Mouse (Mus musculus) hindbrain, embryonic 15.5 days (tissue): Measurements from ENCODE around the gene Pfn1. TPM values are rescaled to one million over a fixed set of nuclear protein-coding genes. Genes with fewer than 3 reads are reported as not detected.

ENCODE experiments used
- ATAC-seq: fragments of 200-750 bp; cut with Nextera tagmentation; 2 replicates; pipeline ENCODE4 v1.8.0; 2017; ENCODE audit warnings: low read depth, moderate number of reproducible peaks, moderate TSS enrichment; ENCODE audit not compliant: low FRiP score
- H3K27ac ChIP-seq: fragments of 300-500 bp; sonication (generic); replicated peaks from 2 replicates; pipeline ENCODE4 v1.5.1; 2015; ENCODE audit warnings: mild to moderate bottlenecking, inconsistent platforms
- H3K27me3 ChIP-seq: fragments of 300-500 bp; sonication (generic); 2 replicates; pipeline ENCODE4 v1.6.1; 2015; ENCODE audit warnings: control low read depth, inconsistent platforms
- H3K36me3 ChIP-seq: fragments of 300-500 bp; sonication (generic); 2 replicates; pipeline ENCODE4 v1.6.1; 2015; ENCODE audit warnings: control low read depth, inconsistent platforms
- H3K4me1 ChIP-seq: fragments of 300-500 bp; sonication (generic); replicated peaks from 2 replicates; pipeline ENCODE4 v1.6.1; 2015; ENCODE audit warnings: control low read depth, inconsistent platforms
- H3K4me2 ChIP-seq: fragments of 300-500 bp; sonication (generic); 2 replicates; pipeline ENCODE4 v1.6.1; 2015; ENCODE audit warnings: moderate library complexity, mild to moderate bottlenecking, inconsistent platforms
- H3K4me3 ChIP-seq: fragments of 300-500 bp; sonication (generic); 2 replicates; pipeline ENCODE4 v1.5.1; 2015; ENCODE audit warnings: mild to moderate bottlenecking, inconsistent platforms
- H3K9ac ChIP-seq: fragments of 300-500 bp; sonication (generic); 2 replicates; pipeline ENCODE4 v1.6.1; 2015; ENCODE audit warnings: inconsistent platforms
- H3K9me3 ChIP-seq: fragments of 300-500 bp; sonication (generic); 2 replicates; pipeline ENCODE4 v1.6.1; 2016; ENCODE audit warnings: control low read depth, inconsistent platforms
- WGBS: fragments of 180-500 bp; shearing (Covaris S2); methylation state at CpG from one replicate; pipeline ENCODE4 v1.1.7; 2015; 5-methylcytosine and 5-hydroxymethylcytosine counted together
- polyA plus RNA-seq: library from polyadenylated mRNA; unstranded; fragments of >200 nt; fragmentation: Nextera tagmentation; extraction: Ambion mirVana; gene quantifications from 2 replicates; pipeline ENCODE4 v1.2.1, GENCODE M21; 2015

Gene Pfn1
- 722 and 792 TPM in 2 replicates for polyA plus RNA-seq

DNA sequence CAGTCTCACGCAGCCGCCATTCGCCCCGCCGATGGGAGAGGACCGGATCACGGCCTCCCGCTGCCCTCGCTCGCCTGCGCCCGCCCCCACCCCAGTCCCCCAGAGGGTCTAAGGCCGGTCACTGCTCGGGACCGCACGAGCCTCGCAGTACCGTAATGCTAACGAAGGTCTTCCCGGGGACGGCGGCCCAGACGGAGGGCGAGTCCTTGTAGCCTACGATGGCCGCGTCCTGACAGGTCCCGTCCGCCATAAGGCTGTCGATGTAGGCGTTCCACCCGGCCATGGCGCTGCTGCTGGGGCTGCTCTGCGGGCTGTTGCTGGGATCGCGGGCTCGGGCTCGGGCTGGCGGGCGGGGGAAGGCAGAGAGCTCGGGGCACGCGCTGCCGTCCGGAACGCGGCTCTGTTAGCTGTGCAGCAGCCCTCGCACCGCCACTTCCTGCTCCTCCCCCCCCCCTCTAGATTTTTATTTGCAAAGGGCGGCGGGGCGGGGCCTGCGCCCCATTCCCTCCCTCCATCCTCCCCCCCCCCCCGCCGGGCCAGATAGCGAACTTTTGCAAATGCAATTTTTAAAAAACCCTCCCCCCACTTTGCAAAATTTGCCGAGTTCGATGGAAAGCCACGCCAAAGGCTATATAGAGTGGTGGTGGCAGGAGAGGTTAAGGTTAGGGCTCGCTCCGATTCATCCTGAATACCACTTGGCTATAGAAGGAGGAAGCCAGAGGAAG is at the start of gene Pfn1:
Gene Pfn1, minus strand, starts transcription at position 447 of the 725 bp plus-strand sequence.
- H3K9me3 ChIP-seq, result no peaks in the 10 kb centered on the region
- peak; percentile 42 for ATAC-seq
- peaks cover 48% of the 10 kb centered on the region for H3K4me1 ChIP-seq
- peak within 1 kb of the TSS; percentile 77 for H3K4me2 ChIP-seq
- H3K36me3 ChIP-seq, result peaks cover 29% of the 10 kb centered on the region
- peak within 1 kb of the TSS; percentile 98 for H3K4me3 ChIP-seq
- peak within 1 kb of the TSS; percentile 98 for H3K9ac ChIP-seq
- peak within 1 kb of the TSS; percentile 98 for H3K27ac ChIP-seq
- WGBS, result under 1% methylated on average over 53 of the region's 61 CpGs
- H3K27me3 ChIP-seq, result no peaks in the 10 kb centered on the region

DNA sequence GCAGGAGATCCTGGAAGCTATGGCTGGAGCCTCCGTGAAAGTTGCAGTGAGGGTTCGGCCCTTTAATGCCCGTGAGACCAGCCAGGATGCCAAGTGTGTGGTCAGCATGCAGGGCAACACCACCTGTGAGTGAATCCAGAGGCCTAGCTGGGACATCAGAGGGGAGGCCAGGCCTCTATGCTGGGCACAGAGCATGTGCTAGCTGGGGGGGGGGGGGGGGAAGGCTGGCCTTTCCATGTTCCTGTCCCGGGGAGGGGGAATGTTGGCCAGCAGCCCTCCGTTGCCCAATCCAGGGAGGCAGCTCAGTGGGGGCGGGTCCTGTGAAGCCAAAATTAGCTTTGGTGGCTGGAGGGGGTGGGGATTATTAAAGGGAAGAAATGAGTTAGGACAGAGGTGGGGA is 48.3 kb upstream of the Pfn1 start:
- H3K9ac ChIP-seq, result no peak overlapping the region
- ATAC-seq, result no peak
- peak overlapping the region; percentile 83; the same call in 1 of the 2 replicates for H3K4me2 ChIP-seq

DNA sequence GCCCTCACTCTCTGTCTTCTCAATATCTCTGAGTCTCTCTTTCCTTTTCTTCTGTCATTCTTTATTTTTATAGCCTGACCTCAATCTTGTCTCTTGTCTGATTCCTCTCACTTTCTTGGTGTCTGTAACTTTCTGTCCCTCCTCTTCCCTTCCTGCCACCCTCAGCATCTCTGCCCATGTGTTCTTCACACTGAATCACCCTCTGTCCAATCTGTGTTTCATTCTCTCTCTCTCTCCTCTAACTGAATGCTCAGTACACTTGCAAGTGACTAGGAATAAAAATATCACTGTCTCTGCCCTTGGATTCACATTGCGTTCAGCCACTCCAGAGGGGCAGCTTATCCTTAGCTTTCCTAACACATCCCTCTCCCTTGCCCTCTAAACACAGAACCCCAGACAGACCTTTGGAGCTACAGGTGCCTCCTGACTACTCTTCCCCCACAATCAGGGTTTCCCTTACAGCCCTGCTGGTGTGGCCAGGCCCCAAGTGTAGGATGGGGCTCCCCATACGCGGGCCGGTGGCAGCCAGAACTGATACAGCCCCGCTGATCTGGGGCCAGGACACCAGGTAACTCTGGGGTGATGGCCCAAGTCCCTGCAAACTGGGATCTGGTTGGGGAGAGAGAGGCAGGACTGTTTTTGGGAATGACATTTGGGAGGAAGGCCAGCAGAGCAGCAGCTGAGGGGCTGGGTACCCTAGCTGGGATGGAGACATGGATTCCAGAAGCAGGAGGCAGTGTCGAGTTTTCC is 47.7 kb upstream of the Pfn1 start:
- Histone ChIP-seq H3K4me3 (peak overlapping the region; percentile 81; the same call in 1 of the 2 replicates), H3K9me3 (no peaks in the 10 kb centered on the region), H3K27me3 (no peaks in the 10 kb centered on the region), H3K9ac (0 out of 2 replicates have a peak overlapping the region, but pooled peaks have one; percentile 23), H3K27ac (no peak overlapping the region), H3K4me2 (peak overlapping the region; percentile 83), H3K4me1 (peaks cover 24% of the 10 kb centered on the region), H3K36me3 (peaks cover 28% of the 10 kb centered on the region)
- no peak for ATAC-seq
- WGBS, result 75% methylated on average over 6 of the region's 6 CpGs

More for the DNA sequence above, 48.3 kb upstream of the Pfn1 start:
- Histone ChIP-seq H3K27ac (no peak overlapping the region), H3K9me3 (no peaks in the 10 kb centered on the region), H3K27me3 (no peaks in the 10 kb centered on the region), H3K36me3 (peaks cover 35% of the 10 kb centered on the region), H3K4me3 (no peak overlapping the region), H3K4me1 (peaks cover 24% of the 10 kb centered on the region)
- 79% methylated on average over 6 of the region's 6 CpGs for WGBS

DNA sequence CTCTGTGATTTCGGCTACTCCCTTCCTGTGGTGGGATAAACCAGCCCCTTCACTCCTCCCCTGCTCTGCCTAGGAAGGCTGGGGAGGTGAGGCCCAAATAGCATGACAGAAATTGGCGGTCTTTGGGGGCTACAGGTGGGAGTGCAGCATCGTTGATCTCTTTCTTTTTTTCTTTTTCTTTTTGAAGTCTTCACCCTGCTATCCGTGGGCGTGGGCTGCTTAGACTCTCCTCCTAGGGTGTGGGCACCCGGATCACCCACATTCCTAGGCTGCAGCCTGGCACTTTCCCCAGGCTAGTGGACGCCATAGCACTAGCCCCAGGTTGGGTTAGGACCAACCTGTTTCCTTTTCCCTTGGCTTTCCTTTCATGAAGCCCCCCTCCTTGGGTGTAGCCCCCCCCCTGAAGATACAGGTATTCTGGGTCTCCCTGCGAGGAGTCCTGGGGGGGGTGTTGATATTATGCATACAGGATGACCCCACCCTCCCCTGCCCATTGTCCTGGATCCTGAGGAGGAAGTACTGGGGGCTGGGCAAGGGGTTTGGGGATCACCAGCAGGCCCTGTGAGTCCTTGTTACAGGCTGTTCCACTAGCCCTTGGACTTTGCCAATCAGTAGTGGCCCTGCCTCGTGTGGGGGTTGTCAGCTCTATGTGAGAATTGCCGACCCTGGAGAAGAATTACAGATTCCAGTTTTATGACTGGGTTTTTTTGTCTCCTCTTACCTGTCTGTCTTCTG is 46.9 kb upstream of the Pfn1 start:
- no peaks in the 10 kb centered on the region for H3K9me3 ChIP-seq
- H3K9ac ChIP-seq, result peak overlapping the region; percentile 89
- peaks cover 24% of the 10 kb centered on the region for H3K4me1 ChIP-seq
- H3K4me3 ChIP-seq, result peak overlapping the region; percentile 81
- H3K36me3 ChIP-seq, result peaks cover 21% of the 10 kb centered on the region
- no peak for ATAC-seq
- 13% methylated on average over 10 of the region's 10 CpGs for WGBS
- peak overlapping the region; percentile 83 for H3K4me2 ChIP-seq
- H3K27ac ChIP-seq, result no peak overlapping the region
- no peaks in the 10 kb centered on the region for H3K27me3 ChIP-seq

DNA sequence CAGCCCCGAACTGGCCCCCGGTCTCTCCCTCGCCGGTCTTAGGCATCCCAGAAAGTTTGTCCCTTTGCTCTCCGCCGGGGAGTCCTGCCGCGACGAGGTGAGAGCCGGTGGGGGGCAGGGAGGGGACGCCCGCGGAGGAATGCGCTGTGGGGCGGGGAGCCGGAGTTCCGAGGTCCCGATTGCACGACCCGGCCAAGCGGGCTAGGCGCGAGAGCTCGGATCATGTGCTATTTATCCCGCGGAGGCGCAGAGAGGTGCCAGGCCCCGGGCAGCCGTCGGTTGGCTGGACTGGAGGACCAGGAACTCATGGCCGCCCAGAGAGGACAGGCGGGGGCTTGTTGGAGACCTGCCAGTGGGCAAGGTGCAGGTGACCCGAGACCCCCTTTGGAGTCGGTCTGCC is 46.2 kb upstream of the Pfn1 start:
- ATAC-seq, result peak; percentile 35
- WGBS, result under 1% methylated on average over 34 of the region's 34 CpGs
- peak overlapping the region; percentile 89 for H3K9ac ChIP-seq

DNA sequence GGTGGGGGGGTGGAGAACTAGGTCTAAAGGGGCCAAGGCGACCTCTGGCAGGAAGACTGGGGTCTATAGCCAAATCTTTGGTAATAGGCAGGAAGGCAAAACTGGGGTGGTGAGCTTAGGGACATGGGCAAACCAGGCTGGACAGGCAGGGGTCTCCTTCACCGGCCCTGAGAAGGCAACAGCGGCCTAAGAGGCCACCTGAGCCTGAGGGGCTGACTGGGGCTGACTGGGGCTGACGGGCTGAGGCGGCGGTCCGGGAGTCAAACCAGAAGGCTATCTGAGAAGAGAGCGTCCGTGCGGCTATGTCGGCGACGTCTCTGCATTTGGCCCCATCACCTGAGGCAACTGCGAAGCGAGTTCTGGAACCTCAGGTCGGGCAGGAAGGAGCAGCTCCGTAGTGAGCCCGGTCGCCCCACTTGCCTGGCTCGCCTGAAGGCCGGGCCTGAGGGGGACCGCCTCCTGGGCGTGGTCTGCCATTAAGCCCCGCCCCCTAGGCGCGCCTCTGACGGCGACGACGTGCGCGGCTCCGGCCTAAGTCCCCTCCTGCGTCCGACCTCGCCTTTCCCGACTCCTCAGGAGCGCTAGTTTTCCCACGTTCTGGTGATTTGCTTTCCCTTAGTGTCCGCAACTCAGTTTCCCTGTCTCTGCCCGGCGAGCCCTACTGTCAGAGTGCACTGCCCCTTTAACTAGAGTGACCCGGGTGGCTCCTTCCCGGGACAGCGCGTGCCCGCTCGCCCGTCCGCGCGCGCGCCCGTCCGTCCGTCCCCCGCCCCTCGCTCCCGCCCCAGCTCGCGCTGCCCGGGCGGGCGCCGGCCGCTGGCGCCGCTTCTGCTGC is 45.5 kb upstream of the Pfn1 start, which contains the start of the genes Inca1 and Kif1c:
Gene Inca1, minus strand, starts transcription at position 434 of the 835 bp plus-strand sequence.
Gene Kif1c, plus strand, starts transcription at position 827 of the 835 bp plus-strand sequence.
- H3K9me3 ChIP-seq, result no peaks in the 10 kb centered on the region
- no peaks in the 10 kb centered on the region for H3K27me3 ChIP-seq
- peaks cover 24% of the 10 kb centered on the region for H3K4me1 ChIP-seq
- ATAC-seq, result peak; percentile 96
- peak within 1 kb of the TSS; percentile 81 for H3K4me3 ChIP-seq
- H3K4me2 ChIP-seq, result peak within 1 kb of the TSS; percentile 83
- peak within 1 kb of the TSS; percentile 89 for H3K9ac ChIP-seq
- peak within 1 kb of the TSS; percentile 96 for H3K27ac ChIP-seq
- peaks cover 7% of the 10 kb centered on the region for H3K36me3 ChIP-seq
- 1% methylated on average over 69 of the region's 69 CpGs for WGBS

More for the DNA sequence above, 46.2 kb upstream of the Pfn1 start:
- Histone ChIP-seq H3K4me1 (peaks cover 24% of the 10 kb centered on the region), H3K27me3 (no peaks in the 10 kb centered on the region), H3K4me3 (peak overlapping the region; percentile 81), H3K4me2 (peak overlapping the region; percentile 83), H3K9me3 (no peaks in the 10 kb centered on the region), H3K36me3 (peaks cover 13% of the 10 kb centered on the region), H3K27ac (peak overlapping the region; percentile 96)

DNA sequence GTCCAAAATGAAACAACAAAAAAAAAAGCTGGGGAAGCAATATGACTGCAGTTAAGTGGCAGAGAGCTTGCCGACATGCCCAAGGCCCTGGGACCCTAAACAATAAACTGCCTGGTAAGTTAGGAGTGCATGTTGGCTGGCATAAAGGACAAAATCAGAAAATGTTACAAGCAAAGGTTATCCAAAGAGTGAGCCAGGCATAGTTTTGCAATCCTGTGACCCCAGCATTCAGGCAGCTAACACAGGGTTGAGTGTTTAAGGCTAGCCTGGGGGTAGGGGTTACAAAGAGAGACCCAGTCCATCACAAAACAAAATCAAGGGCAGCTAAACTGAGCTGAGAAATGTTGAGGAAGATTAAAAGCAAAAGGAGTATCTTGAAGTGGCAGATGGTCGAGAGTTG is 44.6 kb upstream of the Pfn1 start:
- peak overlapping the region; percentile 83; the same call in 1 of the 2 replicates for H3K4me2 ChIP-seq
- no peak overlapping the region for H3K4me3 ChIP-seq
- H3K9me3 ChIP-seq, result no peaks in the 10 kb centered on the region
- peaks cover 24% of the 10 kb centered on the region for H3K4me1 ChIP-seq
- no peaks in the 10 kb centered on the region; the same call in 1 of the 2 replicates for H3K36me3 ChIP-seq
- no peak overlapping the region for H3K27ac ChIP-seq
- ATAC-seq, result no peak
- no peaks in the 10 kb centered on the region for H3K27me3 ChIP-seq
- H3K9ac ChIP-seq, result no peak overlapping the region
- WGBS, result 72% methylated on average over 2 of the region's 2 CpGs

DNA sequence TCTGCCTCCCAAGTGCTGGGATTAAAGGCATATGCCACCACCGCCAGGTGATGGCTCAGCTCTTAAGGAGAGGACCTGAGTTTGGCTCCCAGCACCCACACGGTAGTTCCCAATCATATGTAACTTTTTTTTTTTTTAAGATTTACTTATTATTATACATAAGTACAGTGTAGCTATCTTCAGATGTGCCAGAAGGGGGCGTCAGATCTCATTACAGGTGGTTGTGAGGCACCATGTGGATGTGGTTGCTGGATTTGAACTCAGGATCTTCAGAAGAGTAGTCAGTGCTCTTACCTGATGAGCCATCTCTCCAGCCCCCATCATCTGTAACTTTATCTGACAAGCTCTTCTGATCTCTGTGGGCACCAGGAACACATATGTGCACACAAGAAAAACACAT is 42.9 kb upstream of the Pfn1 start:
- no peaks in the 10 kb centered on the region for H3K27me3 ChIP-seq
- no peaks in the 10 kb centered on the region for H3K9me3 ChIP-seq
- H3K9ac ChIP-seq, result no peak overlapping the region
- no peak overlapping the region for H3K4me3 ChIP-seq
- H3K36me3 ChIP-seq, result no peaks in the 10 kb centered on the region
- peaks cover 20% of the 10 kb centered on the region for H3K4me1 ChIP-seq
- no peak overlapping the region for H3K4me2 ChIP-seq
- no peak for ATAC-seq
- H3K27ac ChIP-seq, result no peak overlapping the region
- WGBS, result 72% methylated on average over 3 of the region's 3 CpGs

DNA sequence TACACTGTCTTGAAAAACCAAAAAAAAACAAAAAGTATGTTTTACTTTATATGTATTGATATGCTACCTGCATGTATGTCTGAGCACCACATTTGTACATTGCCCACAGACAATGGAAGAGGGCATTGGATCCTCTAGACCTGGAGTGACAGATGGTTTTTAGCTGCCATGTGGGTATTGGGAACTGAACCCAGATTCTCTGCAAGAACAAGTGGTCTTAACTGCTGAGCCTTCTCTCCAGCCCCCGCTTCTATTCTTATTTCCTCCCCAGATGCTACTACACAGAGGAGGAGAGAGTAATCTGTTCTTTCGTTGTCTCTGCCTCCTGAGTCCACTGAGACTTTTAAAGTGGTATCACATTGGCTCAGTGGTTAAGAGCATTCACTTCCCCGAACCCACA is 39.1 kb upstream of the Pfn1 start:
- H3K4me1 ChIP-seq, result peaks cover 6% of the 10 kb centered on the region
- no peak overlapping the region for H3K4me3 ChIP-seq
- H3K27me3 ChIP-seq, result no peaks in the 10 kb centered on the region
- H3K36me3 ChIP-seq, result no peaks in the 10 kb centered on the region
- 75% methylated on average over 3 of the region's 3 CpGs for WGBS
- H3K27ac ChIP-seq, result no peak overlapping the region
- no peak overlapping the region for H3K4me2 ChIP-seq
- H3K9ac ChIP-seq, result no peak overlapping the region
- ATAC-seq, result no peak
- H3K9me3 ChIP-seq, result no peaks in the 10 kb centered on the region

DNA sequence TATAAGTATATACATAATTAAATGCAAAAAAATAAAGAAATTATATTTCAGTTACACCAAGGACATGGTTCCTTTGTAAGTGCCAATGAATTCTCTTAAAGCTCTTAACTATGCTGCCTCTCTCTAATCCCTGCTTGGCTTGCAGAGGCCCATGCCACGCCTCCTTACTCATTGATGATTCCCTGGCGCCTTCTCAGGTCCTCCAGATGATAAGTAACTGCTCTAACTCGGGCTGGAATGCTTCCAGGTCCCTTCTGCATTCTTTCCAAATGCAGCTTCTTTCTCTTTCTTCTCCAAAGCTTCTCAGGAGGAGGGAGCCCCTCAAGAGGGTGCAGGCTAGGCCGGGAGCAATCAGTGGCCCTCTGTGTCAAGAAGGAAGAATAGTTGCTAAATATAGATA is 35.1 kb upstream of the Pfn1 start:
- H3K9me3 ChIP-seq, result no peaks in the 10 kb centered on the region
- no peak for ATAC-seq
- no peak overlapping the region for H3K4me3 ChIP-seq
- WGBS, result 66% methylated on average over 4 of the region's 4 CpGs
- no peak overlapping the region for H3K4me2 ChIP-seq
- no peaks in the 10 kb centered on the region for H3K27me3 ChIP-seq
- H3K36me3 ChIP-seq, result 0 out of 2 replicates have a peak, but pooled peaks cover under 1% of the 10 kb centered on the region
- peaks cover 27% of the 10 kb centered on the region for H3K4me1 ChIP-seq
- H3K9ac ChIP-seq, result no peak overlapping the region
- no peak overlapping the region for H3K27ac ChIP-seq

DNA sequence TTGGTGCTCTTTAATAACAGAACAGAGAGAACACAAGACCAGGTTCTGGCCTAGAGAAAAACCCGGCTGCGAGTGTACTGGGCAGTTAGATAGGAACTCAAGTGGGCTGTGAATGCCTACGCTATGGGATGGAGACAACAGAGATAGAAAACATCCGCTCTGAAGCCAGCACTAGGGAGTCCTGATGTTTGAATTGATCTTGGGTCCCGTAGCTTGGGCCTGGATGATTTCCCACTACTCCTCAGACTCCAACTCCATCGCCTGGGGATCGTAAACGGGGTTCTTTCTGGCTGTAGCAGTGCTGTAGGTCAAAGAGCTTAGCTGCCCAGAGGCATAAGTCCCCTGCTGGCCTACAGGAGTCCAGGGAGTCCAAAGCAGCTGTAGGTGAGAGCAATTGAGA is 33.9 kb upstream of the Pfn1 start:
- H3K4me1 ChIP-seq, result peaks cover 27% of the 10 kb centered on the region
- H3K27me3 ChIP-seq, result no peaks in the 10 kb centered on the region
- WGBS, result 9% methylated on average over 8 of the region's 8 CpGs
- peak overlapping the region; percentile 87 for H3K27ac ChIP-seq
- no peaks in the 10 kb centered on the region for H3K9me3 ChIP-seq
- H3K36me3 ChIP-seq, result peaks cover 13% of the 10 kb centered on the region; the same call in 1 of the 2 replicates
- peak overlapping the region; percentile 83 for H3K9ac ChIP-seq
- ATAC-seq, result no peak
- H3K4me2 ChIP-seq, result peak overlapping the region; percentile 91
- peak overlapping the region; percentile 94 for H3K4me3 ChIP-seq
